Mouse (Mus musculus) inflammation-experienced regulatory T-cells (primary cell): ENCODE data around the gene Rbbp7. TPM values are rescaled to one million over a fixed set of nuclear protein-coding genes. Genes with fewer than 3 reads are reported as not detected.

Experiments used
- polyA plus RNA-seq, 2 experiments: library from polyadenylated mRNA; unstranded; fragments of 100-300 nt; shearing (Covaris generic); gene quantifications; one replicate each; pipeline ENCODE4 v1.2.1; 2017

Gene Rbbp7
- polyA plus RNA-seq, result 100 to 1,000 TPM; 233 to 245 TPM

DNA sequence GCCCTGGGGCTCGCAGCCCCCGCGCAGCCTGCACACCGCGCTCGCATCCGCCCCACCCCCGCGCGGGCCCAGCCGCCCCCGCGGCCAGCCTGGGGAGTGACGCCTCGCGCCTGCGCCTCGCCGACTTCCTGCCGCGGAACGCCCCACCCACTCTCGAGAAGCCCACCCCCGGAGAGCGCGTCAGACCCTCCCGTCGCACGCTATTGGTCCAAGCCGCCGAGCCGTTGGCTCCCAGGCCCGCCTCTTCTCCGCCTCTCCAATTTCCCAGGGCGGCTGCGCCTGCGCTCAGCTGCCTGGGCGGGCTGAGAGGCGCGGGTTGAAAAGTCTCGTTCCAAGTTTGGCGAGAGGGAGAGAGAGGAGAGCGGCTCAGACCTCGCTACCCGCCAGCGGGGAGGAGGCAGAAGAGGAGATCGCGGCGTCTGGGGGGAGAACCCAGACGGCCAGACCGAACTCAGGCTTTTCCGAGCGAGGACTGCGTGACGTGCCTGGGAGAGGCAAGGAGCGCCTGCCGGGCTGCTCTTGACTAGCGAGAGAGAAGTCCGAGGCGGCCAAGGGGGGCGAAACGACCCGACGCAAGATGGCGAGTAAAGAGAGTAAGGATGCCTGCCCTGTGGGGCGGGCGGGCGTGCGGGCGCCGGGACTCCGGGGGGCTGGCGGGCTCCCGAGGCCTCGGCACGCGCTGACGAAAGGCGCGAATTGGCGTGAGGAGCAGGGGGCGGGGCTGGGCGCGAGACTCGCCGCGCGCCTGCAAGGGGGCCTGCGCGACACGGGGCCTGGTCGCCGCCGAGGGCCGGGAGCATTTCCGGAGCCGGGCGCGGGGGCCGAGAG is at the start of gene Rbbp7:
Rbbp7 (plus strand) TSS at position 288 of the 828 bp plus-strand sequence.

Other genes starting within 250 kb of the Rbbp7 start
- gene Reps2, start 116.8 kb upstream of the Rbbp7 start, polyA plus RNA-seq, result under 1 TPM in 1 of 2 experiments, not detected in 1; 0.10 TPM
- 10 to 100 TPM; 15.6 to 15.7 TPM for gene Txlng, start 69.1 kb downstream of the Rbbp7 start, polyA plus RNA-seq
- gene Syap1, start 128.0 kb downstream of the Rbbp7 start, polyA plus RNA-seq, result 10 to 100 TPM; 44.8 to 58.0 TPM
- 100 to 1,000 TPM; 219 to 241 TPM for gene Ctps2, start 140.8 kb downstream of the Rbbp7 start, polyA plus RNA-seq
- not detected for gene S100g, start 204.2 kb downstream of the Rbbp7 start, polyA plus RNA-seq